Mouse (Mus musculus) frontal cortex, postnatal 25 days (tissue): ENCODE data around the gene Rab3il1.

ENCODE experiments used
- DNase-seq, 2 experiments: peaks; one replicate each; pipeline ENCODE4 v3.0.0; 2022; ENCODE audit warnings: low spot score in 2 of 2

The Rab3il1 gene

DNA sequence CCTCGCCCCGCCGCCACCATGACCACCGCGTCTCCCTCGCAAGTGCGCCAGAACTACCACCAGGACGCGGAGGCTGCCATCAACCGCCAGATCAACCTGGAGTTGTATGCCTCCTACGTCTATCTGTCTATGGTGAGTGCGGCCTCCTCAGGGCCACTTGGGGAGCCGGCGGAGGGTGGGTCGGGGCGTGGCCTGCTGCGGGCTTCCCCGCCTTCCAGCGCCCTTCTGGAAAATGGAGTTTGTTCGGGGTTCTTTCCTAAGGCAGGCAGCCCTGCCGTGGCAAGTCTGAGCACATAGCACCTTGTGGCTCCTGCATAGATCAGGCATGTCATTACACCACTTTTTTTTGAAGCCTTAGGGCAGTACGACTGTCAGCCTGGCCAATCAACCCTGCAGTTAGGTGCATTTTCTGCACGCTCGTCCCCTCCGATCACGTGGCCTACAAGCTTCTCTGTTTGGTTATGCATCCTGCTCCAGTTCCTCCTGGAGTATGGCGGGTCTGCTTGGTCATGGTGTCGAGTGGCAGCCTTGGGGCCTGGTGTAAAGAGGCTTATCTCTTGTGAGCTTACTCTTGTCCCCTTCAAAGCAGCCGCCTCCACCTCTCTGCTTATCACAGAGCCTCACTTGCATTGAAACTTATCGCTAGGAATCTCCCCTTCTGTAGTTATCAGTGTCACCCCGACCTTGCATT, 18.5 kb upstream of the Rab3il1 start:
- no peak for DNase-seq

DNA sequence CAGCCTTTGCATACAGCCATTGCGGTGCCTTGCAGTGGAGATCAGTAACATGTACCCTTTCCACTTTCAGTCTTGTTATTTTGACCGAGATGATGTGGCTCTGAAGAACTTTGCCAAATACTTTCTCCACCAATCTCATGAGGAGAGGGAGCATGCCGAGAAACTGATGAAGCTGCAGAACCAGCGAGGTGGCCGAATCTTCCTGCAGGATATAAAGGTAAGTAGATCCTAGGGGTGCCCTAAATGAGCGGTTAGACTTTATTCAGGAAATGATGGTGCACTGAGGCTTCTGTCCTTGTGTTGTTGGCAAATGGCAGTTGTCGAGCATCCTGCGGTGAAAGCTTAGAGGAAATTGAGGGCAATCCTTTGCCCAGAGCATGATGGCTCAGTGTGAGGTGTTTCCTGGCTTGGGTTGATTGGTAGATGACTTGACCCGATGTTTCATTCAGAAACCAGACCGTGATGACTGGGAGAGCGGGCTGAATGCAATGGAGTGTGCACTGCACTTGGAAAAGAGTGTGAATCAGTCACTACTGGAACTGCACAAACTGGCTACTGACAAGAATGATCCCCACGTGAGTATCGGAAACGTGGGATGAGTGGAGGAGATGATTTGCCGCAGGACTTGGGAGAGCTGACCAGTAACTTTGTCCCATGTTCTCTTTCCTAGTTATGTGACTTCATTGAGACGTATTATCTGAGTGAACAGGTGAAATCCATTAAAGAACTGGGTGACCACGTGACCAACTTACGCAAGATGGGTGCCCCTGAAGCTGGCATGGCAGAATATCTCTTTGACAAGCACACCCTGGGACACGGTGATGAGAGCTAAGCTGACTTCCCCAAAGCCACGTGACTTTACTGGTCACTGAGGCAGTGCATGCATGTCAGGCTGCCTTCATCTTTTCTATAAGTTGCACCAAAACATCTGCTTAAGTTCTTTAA, 17.1 kb upstream of the Rab3il1 start:
- DNase-seq: no peak

DNA sequence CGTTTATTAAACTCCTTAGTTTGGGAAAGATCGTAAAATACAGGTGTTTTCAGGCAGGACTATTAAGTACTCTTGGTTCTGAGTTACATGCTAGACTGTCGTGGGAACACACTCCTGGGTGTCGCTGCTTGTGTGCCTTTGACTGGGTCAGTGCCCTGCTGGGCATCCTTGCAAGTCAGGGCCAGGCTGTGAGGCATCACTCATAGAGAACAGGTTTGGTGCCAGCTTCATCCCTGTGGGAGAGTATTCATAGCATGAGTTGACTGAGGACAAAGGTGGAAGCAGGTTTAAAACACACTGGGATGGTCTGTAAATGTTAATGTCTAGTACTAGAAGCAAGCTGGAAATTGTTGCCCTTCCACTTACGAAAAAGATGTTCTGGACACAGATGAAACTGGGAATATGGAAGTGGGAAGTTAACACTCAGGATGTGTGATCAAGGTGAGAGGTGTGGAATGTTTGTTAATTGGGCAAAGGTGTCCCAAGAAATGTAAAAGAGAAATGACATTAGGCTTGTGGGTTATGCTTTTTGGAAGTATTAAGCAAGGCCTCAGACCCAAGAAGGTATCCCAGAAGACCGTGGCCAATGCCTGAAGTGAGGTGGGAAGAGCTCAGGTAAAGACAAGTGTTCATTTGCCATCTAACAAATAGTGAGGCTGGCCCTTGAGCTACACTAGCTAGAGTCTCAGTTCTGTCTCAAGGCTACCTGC, 16.1 kb upstream of the Rab3il1 start:
- no peak for DNase-seq

DNA sequence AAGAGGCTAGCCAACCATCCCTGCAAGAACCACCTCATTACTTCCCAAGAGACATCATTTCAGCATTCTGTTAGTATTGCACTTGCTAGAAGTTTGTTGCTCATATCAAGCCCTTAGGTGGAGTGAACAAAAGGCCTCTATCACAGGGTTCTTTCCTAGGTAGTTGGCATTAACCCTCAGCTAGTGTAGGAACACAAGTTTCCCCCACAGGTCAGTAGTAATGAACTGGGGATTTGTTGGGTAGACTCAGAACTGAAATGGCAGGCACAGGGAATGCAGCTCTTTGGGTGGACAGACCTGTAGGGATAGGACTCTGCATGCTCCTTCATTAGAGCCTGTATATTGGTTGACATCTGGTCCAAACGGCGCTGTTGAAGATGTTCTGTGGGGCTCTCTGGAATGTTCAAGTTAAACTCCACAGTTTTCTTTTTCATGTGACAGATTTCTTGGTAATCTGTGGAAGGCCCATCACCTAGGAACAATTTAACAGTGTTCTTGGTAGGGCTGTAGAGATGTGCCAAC, 15.5 kb upstream of the Rab3il1 start:
- DNase-seq: no peak

DNA sequence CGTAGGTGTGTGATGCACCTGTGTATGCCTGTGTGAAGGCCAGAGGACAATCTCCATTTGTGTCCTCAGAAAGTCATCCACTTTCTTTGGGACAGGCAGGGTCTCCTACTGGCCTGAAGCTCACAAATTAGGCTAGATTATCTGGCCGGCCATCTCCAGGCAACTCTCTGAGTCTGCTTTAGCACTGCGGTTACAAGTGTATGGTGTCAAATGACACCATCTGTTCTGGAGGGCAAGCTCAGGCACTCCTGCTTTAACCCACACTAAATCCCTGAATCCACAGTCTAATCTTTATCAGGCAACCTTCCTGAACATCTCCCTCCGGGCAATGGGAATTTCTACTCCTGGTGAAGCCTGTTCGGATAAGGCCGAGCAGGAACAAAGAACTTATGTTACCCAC, 14.3 kb upstream of the Rab3il1 start:
- no peak for DNase-seq

DNA sequence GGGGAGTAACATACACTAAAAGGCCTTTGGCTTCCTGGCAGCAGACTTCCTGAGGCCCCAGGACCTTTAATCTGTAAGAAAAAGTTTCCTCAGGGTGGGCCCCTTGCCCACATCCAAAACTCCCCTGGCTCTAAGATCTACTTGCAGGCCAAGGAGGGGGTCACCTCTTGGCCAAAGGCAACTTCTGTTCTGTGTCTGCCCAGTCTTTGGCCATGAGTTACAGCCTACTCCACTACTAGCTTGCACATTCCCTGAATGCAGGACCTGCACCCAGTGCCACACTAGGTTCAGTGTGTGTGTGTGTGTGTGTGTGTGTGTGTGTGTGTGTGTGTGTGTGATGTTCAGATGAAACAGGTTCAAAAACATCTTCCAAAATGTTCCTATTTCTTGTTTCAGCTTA, 13.9 kb upstream of the Rab3il1 start:
- no peak for DNase-seq

DNA sequence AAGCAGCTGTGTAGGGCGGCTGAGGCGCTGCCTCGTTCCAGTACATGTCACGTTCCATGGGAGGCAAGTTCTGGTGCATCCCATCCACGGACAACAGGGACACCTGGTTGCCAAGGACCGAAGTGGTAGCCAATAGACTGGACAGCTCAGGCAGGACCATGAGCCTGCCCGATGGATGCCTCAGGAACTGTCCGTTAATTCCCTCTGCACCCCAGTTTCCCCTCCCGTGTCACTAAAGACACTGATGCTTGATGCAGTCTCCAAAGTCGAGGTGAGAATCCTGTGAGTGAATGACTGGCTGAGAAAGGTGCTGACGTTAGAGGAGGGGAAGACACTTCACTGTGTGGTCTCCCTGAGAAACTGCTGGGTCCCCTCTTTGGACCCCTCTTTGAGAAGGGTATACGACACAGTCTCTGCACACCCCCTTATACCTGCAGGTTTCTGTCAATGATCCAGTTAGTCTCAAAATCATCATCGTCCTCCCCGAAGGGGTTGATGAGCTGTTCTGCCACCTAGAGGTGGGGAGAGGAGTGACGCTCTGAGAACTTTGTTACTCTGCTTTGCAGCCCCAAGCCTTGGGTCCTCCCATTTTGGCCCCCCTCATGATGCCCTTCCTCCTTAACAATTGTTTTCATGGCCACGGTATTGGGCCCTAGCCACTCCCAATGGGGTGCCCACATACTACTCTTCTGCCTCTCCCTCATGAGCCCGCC, 12.1 kb upstream of the Rab3il1 start:
- no peak for DNase-seq

DNA sequence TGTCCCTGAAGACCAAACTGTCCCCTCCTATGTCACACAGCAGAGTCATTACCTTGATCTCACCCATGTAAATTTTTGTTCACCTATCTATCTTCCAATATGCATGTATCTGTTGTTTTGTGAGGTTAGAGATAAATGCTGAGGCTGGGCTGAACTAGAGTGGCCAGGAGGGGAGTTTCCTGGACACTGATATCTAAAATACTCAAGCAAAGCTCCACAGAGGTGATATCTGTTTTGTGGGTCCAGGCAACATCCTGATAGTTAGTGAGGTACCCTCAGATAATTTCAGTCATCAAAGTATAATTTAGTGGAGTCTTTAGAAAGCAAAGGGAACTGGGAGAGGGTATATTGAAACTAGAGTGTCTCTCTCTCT, 11.6 kb upstream of the Rab3il1 start:
- no peak for DNase-seq

DNA sequence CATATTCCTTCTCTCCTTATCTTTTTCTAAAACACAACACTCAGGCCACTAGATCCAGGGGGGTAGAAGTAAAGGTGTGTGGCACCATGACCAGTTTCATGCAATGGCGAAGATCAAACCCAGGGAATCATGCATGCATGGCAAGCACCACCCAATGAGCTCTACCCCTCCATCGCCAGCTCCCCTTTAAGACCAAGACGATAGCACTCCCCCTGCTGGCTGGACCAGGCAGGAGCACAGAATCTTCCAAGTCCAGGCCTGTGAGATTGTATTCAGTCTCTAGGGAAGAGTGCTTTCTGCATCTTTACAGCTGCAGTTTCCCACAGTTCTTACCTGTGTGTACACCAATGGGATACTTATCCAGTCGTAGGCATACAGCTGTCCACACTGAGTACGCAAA, 10.2 kb upstream of the Rab3il1 start:
- DNase-seq: peak; percentile 65 to 72

DNA sequence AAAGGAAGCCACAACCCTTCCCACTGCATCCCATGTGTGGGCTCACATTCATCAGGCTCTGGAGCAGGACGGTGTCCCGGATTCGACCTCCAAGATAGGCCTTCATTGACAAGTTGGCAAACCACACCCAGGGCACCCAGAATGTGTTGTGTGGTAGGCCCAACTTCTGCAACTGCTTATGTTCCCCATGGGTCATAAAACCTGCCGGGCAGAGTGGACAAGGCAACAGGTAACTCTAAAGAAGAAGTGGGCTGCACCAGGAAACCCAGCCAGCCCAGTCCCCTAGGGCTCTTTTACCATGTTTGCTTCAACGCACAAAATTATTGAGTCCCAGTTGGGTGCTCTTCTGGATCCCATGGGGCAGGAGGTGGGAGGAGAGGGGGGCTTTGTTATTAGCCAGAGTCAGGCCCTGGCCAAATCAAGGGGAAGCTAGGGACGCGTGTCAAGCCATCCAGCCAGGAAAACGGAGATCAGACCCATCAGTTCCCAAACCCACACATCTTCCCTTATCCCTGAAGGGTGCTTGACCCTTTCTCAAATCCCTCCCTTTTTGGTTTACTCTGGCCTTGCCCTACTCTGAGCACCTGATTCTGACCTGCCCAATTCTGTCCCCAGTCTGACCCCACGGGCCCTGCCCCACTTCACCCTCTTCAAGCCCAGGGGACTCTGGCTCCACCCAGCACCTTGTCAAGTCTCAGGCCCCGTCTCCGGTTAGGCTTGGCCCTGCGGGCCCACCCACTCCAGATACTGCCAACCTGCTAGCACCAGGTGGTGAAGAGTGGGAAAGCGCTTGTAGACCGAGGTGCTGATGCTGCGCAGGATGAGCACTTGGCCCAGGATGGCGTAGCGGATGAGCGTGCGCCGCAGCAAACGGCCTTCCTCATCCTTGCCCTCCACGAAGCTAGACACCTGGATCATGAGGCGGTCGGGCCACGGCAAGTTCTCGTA, 9.2 kb upstream of the Rab3il1 start:
- DNase-seq: no peak

DNA sequence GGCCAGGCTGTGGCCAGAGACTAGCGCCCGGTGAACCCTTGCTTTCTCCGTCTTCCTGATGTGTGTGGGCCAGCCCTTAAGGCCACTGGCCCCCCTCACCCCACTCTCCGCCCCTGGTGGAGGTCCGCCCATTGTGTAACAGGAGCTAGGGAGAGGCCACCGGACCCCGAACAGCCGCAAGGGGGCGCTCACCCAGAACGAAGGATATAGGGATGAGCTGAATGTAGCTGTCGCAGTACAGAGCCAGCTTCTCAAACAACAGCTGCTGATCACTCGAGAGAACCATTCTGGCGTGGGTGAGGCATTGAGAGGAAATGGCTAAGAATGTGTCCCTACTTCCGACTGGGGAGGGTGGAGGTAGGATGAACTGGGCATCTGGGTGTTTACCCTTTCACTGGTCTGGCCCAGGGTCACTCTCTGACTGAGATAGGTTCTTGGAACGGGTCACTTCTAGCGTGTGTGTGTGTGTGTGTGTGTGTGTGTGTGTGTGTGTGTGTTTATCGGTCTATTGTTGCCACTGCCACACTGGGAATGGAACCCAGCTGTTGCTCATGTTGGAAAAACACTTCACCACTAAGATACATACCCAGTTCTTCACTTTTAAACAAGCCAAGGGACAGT, 8.3 kb upstream of the Rab3il1 start:
- peak; percentile 74 to 77 for DNase-seq

DNA sequence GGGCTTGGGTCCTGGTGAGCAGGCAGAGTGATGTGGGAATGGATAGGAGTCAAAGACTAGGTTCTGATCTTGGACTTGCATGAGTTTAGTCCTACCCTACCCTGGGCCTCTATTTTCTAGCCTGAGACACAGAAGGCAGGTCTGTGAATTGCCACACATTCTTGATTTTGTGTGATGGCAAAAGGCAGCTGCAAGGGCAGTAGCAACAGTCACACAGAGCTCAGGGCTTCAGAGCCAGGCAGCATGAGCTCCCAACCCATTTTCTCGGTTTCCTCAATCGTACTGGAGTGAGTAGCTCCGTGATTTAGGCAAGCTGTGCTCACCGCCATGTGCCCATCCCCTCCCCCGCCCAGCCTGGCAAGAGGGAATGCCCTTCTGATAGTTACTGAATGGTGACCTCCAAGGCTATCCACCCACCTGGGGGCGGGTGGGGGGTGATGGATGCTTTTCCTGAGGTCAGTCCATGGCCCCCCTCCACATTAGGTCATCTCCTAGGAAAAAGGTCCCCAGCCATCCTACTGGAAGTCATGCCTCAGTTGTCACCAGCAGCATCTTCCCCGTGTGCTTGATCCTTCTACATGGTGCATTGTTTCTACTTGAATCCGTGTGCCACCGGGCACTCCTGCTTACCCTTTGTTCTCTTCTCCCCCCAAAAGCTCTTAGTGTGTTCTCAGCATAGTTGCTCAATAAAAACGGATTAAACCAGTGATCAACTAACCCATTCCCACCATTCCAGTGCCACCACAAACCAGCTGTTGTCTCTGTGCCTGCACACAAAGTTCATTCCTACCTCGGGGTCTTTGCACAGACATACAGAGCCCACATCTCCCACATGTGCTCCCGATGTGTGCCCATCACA, 4.0 kb upstream of the Rab3il1 start:
- no peak for DNase-seq

DNA sequence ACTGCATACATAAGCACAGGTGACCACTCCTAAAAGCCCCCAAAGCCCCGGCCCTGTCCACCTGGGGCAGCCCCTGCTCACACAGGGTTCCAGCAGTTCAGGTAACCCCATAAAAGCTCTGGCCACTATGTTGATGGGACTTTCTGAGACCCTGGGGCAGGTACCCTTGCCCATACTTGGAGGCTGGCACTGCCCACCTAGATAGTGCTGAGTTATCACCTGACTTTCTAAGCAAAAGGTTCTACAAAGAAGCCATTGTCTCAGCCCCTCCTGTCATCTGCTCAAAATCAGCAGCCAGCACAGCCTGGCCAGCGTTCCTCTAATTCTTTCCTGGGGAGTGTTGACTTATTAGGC, 3.4 kb upstream of the Rab3il1 start:
- no peak for DNase-seq

DNA sequence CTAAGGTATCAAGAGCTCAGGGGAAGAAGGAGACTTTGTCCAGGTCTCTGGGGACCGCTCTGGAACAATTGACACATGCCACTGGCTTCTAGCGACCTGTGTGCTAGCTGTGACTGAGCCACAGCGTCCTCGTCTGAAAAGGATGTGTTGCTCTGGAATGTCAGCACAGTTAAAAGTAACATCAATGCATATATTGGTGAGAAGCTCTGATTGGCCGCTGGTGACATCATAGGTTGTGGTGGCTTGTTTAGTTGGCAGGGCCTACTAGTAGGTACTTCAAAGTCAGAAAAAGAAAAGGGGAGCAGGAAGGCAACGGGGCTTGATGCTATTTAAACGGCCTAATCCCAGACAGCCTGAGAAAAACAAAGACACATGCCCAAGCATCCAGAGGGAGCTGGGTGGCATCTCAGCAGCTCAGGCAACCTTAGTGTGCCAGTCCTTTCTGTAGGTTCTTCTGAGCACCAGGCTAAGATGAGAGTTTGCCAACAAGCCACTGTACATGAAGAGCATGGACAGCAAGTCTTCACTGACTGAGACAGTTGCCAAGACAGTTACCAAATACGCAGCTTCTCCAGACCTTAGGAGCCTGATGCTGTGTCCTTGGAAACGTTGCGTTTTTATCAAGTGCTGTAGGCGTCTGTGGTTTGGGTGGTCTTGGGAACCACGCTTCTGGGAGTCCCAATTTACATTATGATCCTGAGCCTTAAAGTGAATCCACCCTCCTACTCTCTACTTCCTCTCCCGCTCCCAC, 2.6 kb upstream of the Rab3il1 start:
- no peak for DNase-seq

DNA sequence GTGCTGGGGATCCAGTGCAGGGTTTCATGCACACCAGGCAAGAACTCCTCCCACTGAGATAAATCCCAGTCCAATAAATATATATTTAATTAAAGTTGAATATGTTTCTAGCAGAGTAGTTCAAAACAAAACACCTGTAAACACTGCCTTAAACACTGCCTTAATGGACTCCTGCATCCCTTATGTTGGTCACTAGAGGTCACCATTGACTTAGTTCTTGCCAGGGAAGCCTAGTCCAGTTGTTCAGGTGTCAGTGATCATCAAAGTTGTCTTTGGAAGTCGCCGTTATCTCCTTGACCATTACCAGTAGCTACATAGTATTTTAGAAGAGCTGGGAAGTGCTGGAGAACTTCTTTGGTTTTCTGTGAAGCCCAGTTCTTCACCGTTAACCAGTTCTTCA, 1.1 kb upstream of the Rab3il1 start:
- no peak for DNase-seq

DNA sequence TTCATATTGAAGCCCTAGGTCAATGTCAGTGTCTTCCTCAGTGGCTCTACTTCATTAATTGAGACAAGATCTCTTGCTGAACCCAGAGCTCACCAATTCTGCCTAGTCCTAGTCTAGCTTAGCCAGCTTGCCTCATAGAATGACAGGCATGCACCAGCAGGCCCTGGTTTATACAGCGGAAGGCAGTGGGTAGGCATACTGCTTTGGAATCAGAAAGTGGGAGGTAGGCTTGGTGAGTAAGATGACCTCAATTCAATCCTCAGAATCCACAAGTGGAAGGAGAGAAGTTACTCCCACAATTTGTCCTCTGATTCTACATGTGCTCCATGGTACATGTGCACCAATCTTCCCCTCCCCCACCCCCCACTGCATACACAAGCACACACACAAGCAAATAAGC, 2.2 kb downstream of the Rab3il1 start:
- DNase-seq: no peak

DNA sequence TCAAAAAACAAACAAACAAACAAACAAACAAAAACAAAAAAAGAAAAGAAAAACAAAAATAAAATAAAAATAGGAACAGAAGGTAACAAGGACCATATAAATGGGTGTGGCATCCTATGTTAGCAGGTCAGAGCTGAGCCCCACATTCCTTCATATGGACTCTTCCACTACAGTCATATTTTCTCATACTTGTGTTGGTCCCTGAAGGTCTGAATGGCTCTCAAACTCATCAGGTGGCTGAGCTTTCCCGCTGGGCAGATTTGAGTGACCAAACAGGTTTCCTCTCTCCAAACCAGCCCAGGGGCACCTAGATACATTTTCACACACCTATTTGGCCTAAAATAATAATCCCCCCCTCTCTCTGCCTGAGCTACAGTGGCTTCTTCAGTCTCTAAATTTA, 9.9 kb downstream of the Rab3il1 start:
- DNase-seq: no peak

DNA sequence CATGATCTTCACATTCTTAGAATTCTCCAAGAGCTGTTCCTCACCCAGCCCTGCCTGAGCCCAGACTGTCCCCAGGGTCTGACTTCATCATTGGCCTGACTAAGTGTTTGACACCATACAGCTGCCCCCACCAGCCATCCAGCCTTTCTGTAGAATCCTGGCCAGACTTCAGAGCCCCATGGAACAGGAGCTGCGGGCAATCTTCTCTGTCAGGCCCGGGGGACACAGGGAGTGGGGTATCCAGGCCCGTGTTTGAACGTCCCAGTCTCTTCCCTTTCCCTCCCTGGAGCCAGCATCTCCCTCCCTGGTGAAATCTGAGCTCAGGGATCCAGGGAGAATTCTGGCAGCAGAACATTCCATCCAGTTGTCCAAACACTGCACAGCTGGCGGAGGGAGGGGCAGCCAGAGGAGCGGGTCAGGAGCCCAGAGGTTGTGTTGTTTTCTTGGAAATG, 11.4 kb downstream of the Rab3il1 start:
- no peak for DNase-seq
